Mouse (Mus musculus): Measurements from ENCODE around the gene Zfp740. TPM values are rescaled to one million over a fixed set of nuclear protein-coding genes. Genes with fewer than 3 reads are reported as not detected.

The Zfp740 gene
- polyA plus RNA-seq, 1 experiment from 2014 or later, result 64.1 TPM

GRCm38 (mm10) chr15:102179106-102179505, 23.9 kb upstream of the Zfp740 start:
- TF ChIP-seq CTCF (IDR thresholded peaks at IDR 0.05; ENCODE audit: low read depth), result no peak
- H3K4me3 ChIP-seq (ENCODE audit: low read depth, low read length), result no peak overlapping the region
- H3K4me1 ChIP-seq (ENCODE audit: insufficient read depth), result no peaks in the 10 kb centered on the region
- peaks cover 38% of the 10 kb centered on the region; the same call in 1 of the 2 replicates for H3K36me3 ChIP-seq (ENCODE audit: insufficient read depth)
- H3K27ac ChIP-seq (ENCODE audit: low read depth), result no peak overlapping the region
- WGBS, result 78% methylated on average over 9 of the region's 9 CpGs
- H3K27me3 ChIP-seq (ENCODE audit: insufficient read depth, low read length), result no peaks in the 10 kb centered on the region
- H3K9me3 ChIP-seq (ENCODE audit: low read depth, low read length), result no peaks in the 10 kb centered on the region
- H3K4me2 ChIP-seq, result no peak overlapping the region
- DNase-seq (no peak), ATAC-seq (ENCODE audit: insufficient read depth) (no peak)
- H3K9ac ChIP-seq, result no peak overlapping the region

GRCm38 (mm10) chr15:102179924-102180323, 23.1 kb upstream of the Zfp740 start:
- Histone ChIP-seq H3K36me3 (ENCODE audit: insufficient read depth) (peaks cover 41% of the 10 kb centered on the region; the same call in 1 of the 2 replicates), H3K4me3 (ENCODE audit: low read depth, low read length) (no peak overlapping the region), H3K4me1 (ENCODE audit: insufficient read depth) (no peaks in the 10 kb centered on the region), H3K27me3 (ENCODE audit: insufficient read depth, low read length) (no peaks in the 10 kb centered on the region), H3K27ac (ENCODE audit: low read depth) (no peak overlapping the region), H3K9me3 (ENCODE audit: low read depth, low read length) (no peaks in the 10 kb centered on the region), H3K9ac (no peak overlapping the region), H3K4me2 (no peak overlapping the region)
- DNase-seq (no peak), ATAC-seq (ENCODE audit: insufficient read depth) (no peak)
- WGBS, result 88% methylated on average over 14 of the region's 14 CpGs
- TF ChIP-seq CTCF (IDR thresholded peaks at IDR 0.05; ENCODE audit: low read depth), result no peak

- Histone ChIP-seq H3K9ac (no peak overlapping the region), H3K4me2 (no peak overlapping the region), H3K4me3 (ENCODE audit: low read depth, low read length) (no peak overlapping the region), H3K4me1 (ENCODE audit: insufficient read depth) (no peaks in the 10 kb centered on the region), H3K9me3 (ENCODE audit: low read depth, low read length) (no peaks in the 10 kb centered on the region), H3K27me3 (ENCODE audit: insufficient read depth, low read length) (no peaks in the 10 kb centered on the region), H3K27ac (ENCODE audit: low read depth) (no peak overlapping the region), H3K36me3 (ENCODE audit: insufficient read depth) (peaks cover 42% of the 10 kb centered on the region; the same call in 1 of the 2 replicates)
- TF ChIP-seq CTCF (IDR thresholded peaks at IDR 0.05; ENCODE audit: low read depth), result no peak
- no peak for DNase-seq
- ATAC-seq (ENCODE audit: insufficient read depth), result no peak
- WGBS, result 75% methylated on average over 3 of the region's 3 CpGs
These were observed 20.0 kb upstream of the Zfp740 start for GRCm38 (mm10) chr15:102183076-102183475.

GRCm38 (mm10) chr15:102186239-102186638, 16.8 kb upstream of the Zfp740 start:
- no peaks in the 10 kb centered on the region for H3K9me3 ChIP-seq (ENCODE audit: low read depth, low read length)
- TF ChIP-seq CTCF (IDR thresholded peaks at IDR 0.05; ENCODE audit: low read depth), result no peak
- ATAC-seq (ENCODE audit: insufficient read depth) (no peak), DNase-seq (no peak)
- no peak overlapping the region for H3K9ac ChIP-seq
- H3K4me2 ChIP-seq, result no peak overlapping the region
- H3K27ac ChIP-seq (ENCODE audit: low read depth), result no peak overlapping the region
- H3K4me3 ChIP-seq (ENCODE audit: low read depth, low read length), result no peak overlapping the region
- H3K27me3 ChIP-seq (ENCODE audit: insufficient read depth, low read length), result no peaks in the 10 kb centered on the region
- peaks cover 31% of the 10 kb centered on the region; the same call in 1 of the 2 replicates for H3K36me3 ChIP-seq (ENCODE audit: insufficient read depth)
- peaks cover 5% of the 10 kb centered on the region; the same call in 1 of the 2 replicates for H3K4me1 ChIP-seq (ENCODE audit: insufficient read depth)
- WGBS, result 64% methylated on average over 11 of the region's 11 CpGs

GRCm38 (mm10) chr15:102188096-102188495, 15.0 kb upstream of the Zfp740 start:
- TF ChIP-seq CTCF (IDR thresholded peaks at IDR 0.05; ENCODE audit: low read depth), result no peak
- H3K27me3 ChIP-seq (ENCODE audit: insufficient read depth, low read length), result no peaks in the 10 kb centered on the region
- 26% methylated on average over 10 of the region's 10 CpGs for WGBS
- no peak overlapping the region for H3K9ac ChIP-seq
- H3K36me3 ChIP-seq (ENCODE audit: insufficient read depth), result peaks cover 28% of the 10 kb centered on the region; the same call in 1 of the 2 replicates
- peak overlapping the region; percentile 55; the same call in 1 of the 2 replicates for H3K27ac ChIP-seq (ENCODE audit: low read depth)
- DNase-seq (peak; percentile 88), ATAC-seq (ENCODE audit: insufficient read depth) (peak; percentile 83)
- H3K4me2 ChIP-seq, result no peak overlapping the region
- H3K4me1 ChIP-seq (ENCODE audit: insufficient read depth), result peaks cover 5% of the 10 kb centered on the region; the same call in 1 of the 2 replicates
- H3K4me3 ChIP-seq (ENCODE audit: low read depth, low read length), result no peak overlapping the region
- no peaks in the 10 kb centered on the region for H3K9me3 ChIP-seq (ENCODE audit: low read depth, low read length)

- Histone ChIP-seq H3K4me2 (no peak overlapping the region), H3K27ac (ENCODE audit: low read depth) (peak overlapping the region; percentile 65; the same call in 1 of the 2 replicates), H3K36me3 (ENCODE audit: insufficient read depth) (peaks cover 22% of the 10 kb centered on the region; the same call in 1 of the 2 replicates), H3K4me1 (ENCODE audit: insufficient read depth) (peaks cover 5% of the 10 kb centered on the region; the same call in 1 of the 2 replicates), H3K27me3 (ENCODE audit: insufficient read depth, low read length) (no peaks in the 10 kb centered on the region), H3K4me3 (ENCODE audit: low read depth, low read length) (no peak overlapping the region), H3K9me3 (ENCODE audit: low read depth, low read length) (no peaks in the 10 kb centered on the region), H3K9ac (no peak overlapping the region)
- ATAC-seq (ENCODE audit: insufficient read depth) (no peak), DNase-seq (no peak)
- no peak for TF ChIP-seq CTCF (IDR thresholded peaks at IDR 0.05; ENCODE audit: low read depth)
- 52% methylated on average over 6 of the region's 6 CpGs for WGBS
These were observed 14.2 kb upstream of the Zfp740 start for GRCm38 (mm10) chr15:102188883-102189282.

- Histone ChIP-seq H3K9ac (no peak overlapping the region), H3K27ac (ENCODE audit: low read depth) (no peak overlapping the region), H3K27me3 (ENCODE audit: insufficient read depth, low read length) (no peaks in the 10 kb centered on the region), H3K9me3 (ENCODE audit: low read depth, low read length) (no peaks in the 10 kb centered on the region), H3K4me1 (ENCODE audit: insufficient read depth) (peaks cover 5% of the 10 kb centered on the region; the same call in 1 of the 2 replicates), H3K36me3 (ENCODE audit: insufficient read depth) (peaks cover 3% of the 10 kb centered on the region; the same call in 1 of the 2 replicates), H3K4me2 (no peak overlapping the region), H3K4me3 (ENCODE audit: low read depth, low read length) (no peak overlapping the region)
- 25% methylated on average over 7 of the region's 7 CpGs for WGBS
- no peak for DNase-seq
- ATAC-seq (ENCODE audit: insufficient read depth), result no peak
- no peak for TF ChIP-seq CTCF (IDR thresholded peaks at IDR 0.05; ENCODE audit: low read depth)
These were observed 11.3 kb upstream of the Zfp740 start for GRCm38 (mm10) chr15:102191699-102192098.

Measured in lung, embryonic 14.5 days (tissue).